In genomic region chrX:143885765-143886164, GRCm38 (mm10) we compare ENCODE assay signal across 14 mouse cellular contexts. TPM values are rescaled to one million over a fixed set of nuclear protein-coding genes. Genes with fewer than 3 reads are reported as not detected.
DNase-seq lines count a peak whose midpoint lies in the region; ATAC-seq and TF ChIP-seq lines count a peak whose summit lies in the region.
"Had no signal": no experiment of that assay in that cellular context is flagged by ENCODE, and none has a peak within 500 bp of the region (broad histone marks: within the 10 kb centered on the region; RNA-seq: fewer than 3 reads in every experiment).

No protein-coding gene starts in this region.

- ATAC-seq in heart, embryonic 11.5 days (replicated peaks; ENCODE audit: insufficient number of reproducible peaks, low FRiP score, low TSS enrichment) = no peak
- ATAC-seq in heart, embryonic 16.5 days (replicated peaks; ENCODE audit: extremely low read depth, insufficient read depth, low FRiP score) = peak; percentile 73
- no peak for ATAC-seq in liver, postnatal 0 days

- 37% methylated on average over 4 of the region's 4 CpGs for WGBS in heart, embryonic 11.5 days (ENCODE audit: insufficient replicate concordance)
- 30% methylated on average over 4 of the region's 4 CpGs for WGBS in heart, embryonic 16.5 days
- WGBS in liver, postnatal 0 days (ENCODE audit: insufficient replicate concordance) = 44% methylated on average over 4 of the region's 4 CpGs

- H3K9me3 ChIP-seq in heart, embryonic 11.5 days (replicated peaks; ENCODE audit: control insufficient read depth, low read length) = no peaks in the 10 kb centered on the region
- H3K9me3 ChIP-seq in heart, embryonic 16.5 days (replicated peaks; ENCODE audit: control insufficient read depth, low read length) = no peaks in the 10 kb centered on the region
- H3K9me3 ChIP-seq in liver, postnatal 0 days (ENCODE audit: low read length) = no peaks in the 10 kb centered on the region
- H3K9me3 ChIP-seq: liver, embryonic 13.5 days had no signal

- intact Hi-C loops in left cerebral cortex, postnatal 10 days (cut with DNase I) = no loop called here

- no peak overlapping the region for H3K27ac ChIP-seq in heart, embryonic 11.5 days (ENCODE audit: low read depth, low read length)
- no peak overlapping the region; the same call in 1 of the 2 replicates for H3K27ac ChIP-seq in heart, embryonic 16.5 days (ENCODE audit: low read length)
- H3K27ac ChIP-seq in liver, postnatal 0 days (ENCODE audit: low read depth) = no peak overlapping the region
- H3K27ac ChIP-seq: liver, embryonic 13.5 days had no signal

- no peaks in the 10 kb centered on the region for H3K27me3 ChIP-seq in heart, embryonic 11.5 days (ENCODE audit: control insufficient read depth, insufficient read depth, low read length)
- H3K27me3 ChIP-seq in heart, embryonic 16.5 days (ENCODE audit: control insufficient read depth, insufficient read depth, low read length) = no peaks in the 10 kb centered on the region
- no peaks in the 10 kb centered on the region for H3K27me3 ChIP-seq in liver, postnatal 0 days (ENCODE audit: insufficient read depth, low read length)
- H3K27me3 ChIP-seq: liver, embryonic 13.5 days had no signal

- H3K4me3 ChIP-seq in heart, embryonic 11.5 days (ENCODE audit: low read depth, low read length) = no peak overlapping the region
- no peak overlapping the region for H3K4me3 ChIP-seq in heart, embryonic 16.5 days (ENCODE audit: low read length)
- H3K4me3 ChIP-seq in liver, postnatal 0 days (ENCODE audit: low read depth, low read length) = no peak overlapping the region
- H3K4me3 ChIP-seq: liver, embryonic 13.5 days had no signal

- no peaks in the 10 kb centered on the region for H3K36me3 ChIP-seq in heart, embryonic 11.5 days (ENCODE audit: control insufficient read depth, insufficient read depth, low read length)
- no peaks in the 10 kb centered on the region for H3K36me3 ChIP-seq in heart, embryonic 16.5 days (ENCODE audit: control insufficient read depth, insufficient read depth)
- H3K36me3 ChIP-seq in liver, postnatal 0 days (replicated peaks; ENCODE audit: insufficient read depth, low read length) = no peaks in the 10 kb centered on the region
- H3K36me3 ChIP-seq: liver, embryonic 13.5 days had no signal

- DNase-seq in heart, adult 18-20 months = peak; percentile 47 to 64
- peak; percentile 50 for DNase-seq in adrenal gland, postnatal 10 days
- DNase-seq in liver, postnatal 0 days = peak; percentile 13
- DNase-seq in frontal cortex, postnatal 25 days (ENCODE audit: low spot score in 2 of 2) = no peak
- no peak for DNase-seq in left cerebral cortex, postnatal 10 days (ENCODE audit: extremely low spot score in 1 of 2, low spot score in 2 of 2)
- no peak for DNase-seq in right cerebral cortex, postnatal 4 days
- DNase-seq: liver, embryonic 13.5 days had no signal

- H3K4me1 ChIP-seq in heart, embryonic 11.5 days (ENCODE audit: control insufficient read depth, insufficient read depth, low read length) = no peaks in the 10 kb centered on the region
- peaks cover 7% of the 10 kb centered on the region for H3K4me1 ChIP-seq in heart, embryonic 16.5 days (ENCODE audit: control insufficient read depth, insufficient read depth, low read length)
- H3K4me1 ChIP-seq in liver, postnatal 0 days (ENCODE audit: insufficient read depth) = no peaks in the 10 kb centered on the region
- H3K4me1 ChIP-seq: liver, embryonic 13.5 days had no signal

- TF ChIP-seq EP300 in liver, postnatal 0 days (IDR thresholded peaks at IDR 0.05; ENCODE audit: low read depth) = no peak

- H3K4me2 ChIP-seq in heart, embryonic 11.5 days = no peak overlapping the region
- H3K4me2 ChIP-seq in heart, embryonic 16.5 days (ENCODE audit: low read depth, low read length) = no peak overlapping the region
- no peak overlapping the region for H3K4me2 ChIP-seq in liver, postnatal 0 days (ENCODE audit: low read depth, low read length)
- H3K4me2 ChIP-seq: liver, embryonic 13.5 days had no signal

- TF ChIP-seq CTCF in liver, postnatal 0 days (IDR thresholded peaks at IDR 0.05; ENCODE audit: low read depth) = no peak

- H3K9ac ChIP-seq in heart, embryonic 11.5 days (ENCODE audit: low read depth, low read length) = no peak overlapping the region
- no peak overlapping the region for H3K9ac ChIP-seq in heart, embryonic 16.5 days (ENCODE audit: low read length)
- no peak overlapping the region for H3K9ac ChIP-seq in liver, postnatal 0 days (replicated peaks)
- H3K9ac ChIP-seq: liver, embryonic 13.5 days had no signal

RNA-seq across cellular contexts. Expression of gene Dcx, which starts 47.3 kb away (rescaled TPM):
- total RNA-seq in heart, adult 18-20 months (2021) = not detected
- polyA plus RNA-seq in heart, embryonic 11.5 days (2014; fragmentation: Nextera tagmentation; extraction: Ambion mirVana) = 1.2 and 1.3 TPM in 2 replicates
- total RNA-seq in adrenal gland, postnatal 10 days (2021) = 1 to 10 TPM; 2.0 to 3.1 TPM
- polyA plus RNA-seq in heart, embryonic 16.5 days (2015; fragmentation: Nextera tagmentation; extraction: Ambion mirVana) = 0.14 and 0.45 TPM in 2 replicates
- polyA plus RNA-seq in liver, postnatal 0 days (2015; fragmentation: Nextera tagmentation; extraction: Ambion mirVana) = 0.07 and 0.13 TPM in 2 replicates
- total RNA-seq in left cerebral cortex, postnatal 10 days (2021) = 100 to 1,000 TPM; 173 to 191 TPM
- total RNA-seq: common myeloid progenitor, adult 5-6 weeks; monocyte, adult 5-6 weeks had no signal
- polyA plus RNA-seq: C2C12; gonadal fat pad, adult 2 months had no signal

RNA-seq across cellular contexts. Expression of gene Capn6, which starts 58.6 kb away (rescaled TPM):
- total RNA-seq in heart, adult 18-20 months (2021) = 1 to 10 TPM in 1 of 2 experiments, under 1 TPM in 1; 0.84 to 1.0 TPM
- polyA plus RNA-seq in heart, embryonic 11.5 days (2014; fragmentation: Nextera tagmentation; extraction: Ambion mirVana) = 264 and 287 TPM in 2 replicates
- total RNA-seq in adrenal gland, postnatal 10 days (2021) = 1 to 10 TPM; 7.2 to 9.9 TPM
- polyA plus RNA-seq in heart, embryonic 16.5 days (2015; fragmentation: Nextera tagmentation; extraction: Ambion mirVana) = 78.0 and 78.9 TPM in 2 replicates
- 10.0 and 10.7 TPM in 2 replicates for polyA plus RNA-seq in liver, postnatal 0 days (2015; fragmentation: Nextera tagmentation; extraction: Ambion mirVana)
- total RNA-seq in left cerebral cortex, postnatal 10 days (2021) = 1 to 10 TPM; 1.1 to 1.5 TPM
- total RNA-seq: common myeloid progenitor, adult 5-6 weeks; monocyte, adult 5-6 weeks had no signal
- polyA plus RNA-seq: Patski had no signal

Comparison
In these comparisons a context has a peak if more than half of its experiments do, and no peak if none do; other contexts are left out.
1. DNase-seq: peak in heart, adult 18-20 months (2 of 2), adrenal gland, postnatal 10 days (single experiment) and liver, postnatal 0 days (single experiment); none in frontal cortex, postnatal 25 days (0 of 2), left cerebral cortex, postnatal 10 days (0 of 2) and right cerebral cortex, postnatal 4 days (single experiment).
2. RNA of gene Dcx, which starts 47.3 kb away (total RNA-seq): 173 to 191 TPM in left cerebral cortex, postnatal 10 days; 2.0 to 3.1 TPM in adrenal gland, postnatal 10 days and not detected in heart, adult 18-20 months; every median in the first group is over 10 times any median in the second.